Mouse (Mus musculus) intestine, embryonic 16.5 days (tissue): ENCODE data around the gene Pola2. TPM values are rescaled to one million over a fixed set of nuclear protein-coding genes. Genes with fewer than 3 reads are reported as not detected.

Experiments used
- ATAC-seq: fragments of 200-750 bp; cut with Nextera tagmentation; 2 replicates; pipeline ENCODE4 v1.8.0; 2017; ENCODE audit warnings: moderate TSS enrichment, moderate library complexity
- H3K27ac ChIP-seq: fragments of 300-500 bp; sonication (generic); 2 replicates; pipeline ENCODE4 v1.5.1; 2014; ENCODE audit warnings: mild to moderate bottlenecking, low read length
- H3K27me3 ChIP-seq: fragments of 300-500 bp; sonication (generic); replicated peaks from 2 replicates; pipeline ENCODE4 v1.6.1; 2014; ENCODE audit warnings: low read length, control low read depth, mixed read lengths; ENCODE audit not compliant: control insufficient read depth, insufficient read depth
- H3K36me3 ChIP-seq: fragments of 300-500 bp; sonication (generic); 2 replicates; pipeline ENCODE4 v1.6.1; 2014; ENCODE audit warnings: low read length, control low read depth; ENCODE audit not compliant: control insufficient read depth, insufficient read depth
- H3K4me1 ChIP-seq: fragments of 300-500 bp; sonication (generic); 2 replicates; pipeline ENCODE4 v1.6.1; 2014; ENCODE audit warnings: low read length, control low read depth, mixed read lengths; ENCODE audit not compliant: control insufficient read depth, insufficient read depth
- H3K4me2 ChIP-seq: fragments of 300-500 bp; sonication (generic); 2 replicates; pipeline ENCODE4 v1.6.1; 2014; ENCODE audit warnings: low read depth, low read length, control low read depth
- H3K4me3 ChIP-seq: fragments of 300-500 bp; sonication (generic); 2 replicates; pipeline ENCODE4 v1.5.1; 2014; ENCODE audit warnings: mild to moderate bottlenecking, low read length
- H3K9ac ChIP-seq: fragments of 300-500 bp; sonication (generic); 2 replicates; pipeline ENCODE4 v1.6.1; 2014; ENCODE audit warnings: low read depth, low read length
- H3K9me3 ChIP-seq: fragments of 300-500 bp; sonication (generic); 2 replicates; pipeline ENCODE4 v1.6.1; 2016; ENCODE audit warnings: low read length, control low read depth; ENCODE audit not compliant: control insufficient read depth
- WGBS: fragments of 180-500 bp; shearing (Covaris S2); extraction: QIAGEN DNeasy Blood & Tissue Kit; methylation state at CpG from one replicate; pipeline ENCODE4 v1.1.7; 2014; 5-methylcytosine and 5-hydroxymethylcytosine counted together
- polyA plus RNA-seq: library from polyadenylated mRNA; unstranded; fragments of >200 nt; fragmentation: Nextera tagmentation; extraction: Ambion mirVana; gene quantifications from 2 replicates; pipeline ENCODE4 v1.2.1, GENCODE M21; 2015

Pola2 gene
- polyA plus RNA-seq, 1 experiment from 2014 or later = 61.7 TPM

- H3K9me3 ChIP-seq = no peaks in the 10 kb centered on the region
- H3K4me3 ChIP-seq = no peak overlapping the region
- no peaks in the 10 kb centered on the region for H3K36me3 ChIP-seq
- ATAC-seq = no peak
- H3K27me3 ChIP-seq = no peaks in the 10 kb centered on the region
- H3K9ac ChIP-seq = no peak overlapping the region
- H3K4me1 ChIP-seq = no peaks in the 10 kb centered on the region
- no peak overlapping the region for H3K27ac ChIP-seq
- H3K4me2 ChIP-seq = no peak overlapping the region
- WGBS = 62% methylated on average over 4 of the region's 4 CpGs
Observed at GRCm38 (mm10) chr19:5975112-5975511, 11.1 kb upstream of the Pola2 start.

GRCm38 (mm10) chr19:5967664-5968063, 3.7 kb upstream of the Pola2 start:
- H3K9ac ChIP-seq = no peak overlapping the region
- H3K9me3 ChIP-seq = no peaks in the 10 kb centered on the region
- no peak overlapping the region for H3K27ac ChIP-seq
- no peak for ATAC-seq
- peaks cover 12% of the 10 kb centered on the region for H3K4me1 ChIP-seq
- no peaks in the 10 kb centered on the region for H3K27me3 ChIP-seq
- no peaks in the 10 kb centered on the region for H3K36me3 ChIP-seq
- no peak overlapping the region for H3K4me3 ChIP-seq
- H3K4me2 ChIP-seq = no peak overlapping the region
- WGBS = 85% methylated on average over 10 of the region's 10 CpGs

DNA sequence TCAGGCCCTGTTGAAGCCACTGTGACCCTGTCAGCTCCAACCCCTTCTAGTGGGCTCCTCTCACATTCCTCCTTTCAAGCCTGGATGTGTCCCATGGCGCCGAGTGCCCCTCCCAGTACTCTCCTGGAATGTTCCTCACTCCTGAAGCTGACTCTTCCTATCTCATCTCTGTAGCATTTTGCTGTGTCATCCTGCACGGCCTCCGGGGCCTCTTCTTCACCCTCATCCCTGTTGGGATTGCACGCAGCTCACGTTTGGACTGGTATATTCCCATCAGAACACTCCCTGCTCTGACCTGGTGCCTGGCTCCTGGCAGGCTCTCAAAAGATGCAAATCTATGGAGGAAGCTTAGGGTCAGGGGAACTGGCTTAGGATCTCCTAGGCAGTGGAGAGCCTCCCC, 2.8 kb upstream of the Pola2 start:
- Histone ChIP-seq H3K27ac (no peak overlapping the region), H3K9me3 (no peaks in the 10 kb centered on the region), H3K4me3 (no peak overlapping the region), H3K4me1 (peaks cover 15% of the 10 kb centered on the region), H3K9ac (0 out of 2 replicates have a peak overlapping the region, but pooled peaks have one; percentile 6), H3K36me3 (no peaks in the 10 kb centered on the region), H3K4me2 (no peak overlapping the region), H3K27me3 (no peaks in the 10 kb centered on the region)
- ATAC-seq = no peak
- WGBS = 68% methylated on average over 6 of the region's 6 CpGs

DNA sequence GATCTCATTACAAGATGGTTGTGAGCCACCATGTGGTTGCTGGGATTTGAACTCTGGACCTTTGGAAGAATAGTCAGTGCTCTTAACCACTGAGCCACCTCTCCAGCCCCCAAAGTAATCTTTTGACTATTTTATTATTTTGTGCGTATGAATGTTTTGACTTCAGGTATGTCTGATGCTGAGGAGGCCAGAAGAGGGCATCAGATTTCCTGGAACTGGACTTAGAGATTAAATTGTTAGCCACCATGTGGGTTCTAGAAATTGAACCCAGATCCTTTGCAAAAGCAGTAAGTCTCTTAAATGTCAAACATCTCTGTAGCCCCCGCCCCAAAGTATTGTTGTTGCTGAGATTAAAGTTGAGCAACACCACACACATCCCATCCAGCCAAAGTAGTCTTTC, 1.9 kb upstream of the Pola2 start:
- no peak overlapping the region for H3K4me3 ChIP-seq
- no peak overlapping the region for H3K27ac ChIP-seq
- WGBS = 88% methylated on average over 2 of the region's 2 CpGs
- no peaks in the 10 kb centered on the region for H3K36me3 ChIP-seq
- no peaks in the 10 kb centered on the region for H3K27me3 ChIP-seq
- no peaks in the 10 kb centered on the region for H3K9me3 ChIP-seq
- H3K9ac ChIP-seq = no peak overlapping the region
- peaks cover 18% of the 10 kb centered on the region for H3K4me1 ChIP-seq
- ATAC-seq = no peak
- no peak overlapping the region for H3K4me2 ChIP-seq

DNA sequence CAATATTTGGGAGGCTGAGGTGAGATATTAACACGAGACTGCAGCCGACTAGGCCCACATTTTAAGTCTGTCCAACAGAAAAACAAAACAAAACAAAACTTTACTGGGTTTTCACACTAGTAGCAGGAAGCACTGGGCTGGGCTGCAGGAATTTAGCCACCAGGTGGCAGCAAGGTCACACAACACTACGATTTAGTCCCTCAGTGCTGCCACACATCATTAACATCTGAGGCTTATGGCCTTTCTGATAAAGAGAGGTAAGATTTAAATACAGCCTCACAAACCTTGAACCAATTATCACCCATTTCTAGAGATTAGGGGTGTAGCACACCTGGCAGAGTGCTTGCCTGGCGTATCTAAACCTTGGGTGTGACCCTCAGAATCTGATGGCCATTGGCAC, 1.3 kb upstream of the Pola2 start:
- no peak overlapping the region for H3K4me3 ChIP-seq
- peak; percentile 36; the same call in 1 of the 2 replicates for ATAC-seq
- 4% methylated on average over 4 of the region's 4 CpGs for WGBS
- no peaks in the 10 kb centered on the region for H3K9me3 ChIP-seq
- H3K4me1 ChIP-seq = peaks cover 18% of the 10 kb centered on the region
- H3K9ac ChIP-seq = no peak overlapping the region
- no peaks in the 10 kb centered on the region for H3K36me3 ChIP-seq
- no peak overlapping the region for H3K27ac ChIP-seq
- no peaks in the 10 kb centered on the region for H3K27me3 ChIP-seq
- H3K4me2 ChIP-seq = no peak overlapping the region

GRCm38 (mm10) chr19:5964804-5965203, 802 bp upstream of the Pola2 start:
- H3K9me3 ChIP-seq = no peaks in the 10 kb centered on the region
- no peak overlapping the region for H3K9ac ChIP-seq
- peaks cover 18% of the 10 kb centered on the region for H3K4me1 ChIP-seq
- H3K27ac ChIP-seq = no peak overlapping the region
- H3K27me3 ChIP-seq = no peaks in the 10 kb centered on the region
- 83% methylated on average over 2 of the region's 2 CpGs for WGBS
- peak overlapping the region; percentile 78; the same call in 1 of the 2 replicates for H3K4me3 ChIP-seq
- no peak for ATAC-seq
- H3K36me3 ChIP-seq = no peaks in the 10 kb centered on the region
- peak overlapping the region; percentile 80 for H3K4me2 ChIP-seq

GRCm38 (mm10) chr19:5962651-5963050, 1.4 kb downstream of the Pola2 start:
- peak overlapping the region; percentile 83; the same call in 1 of the 2 replicates for H3K9ac ChIP-seq
- ATAC-seq = no peak
- no peaks in the 10 kb centered on the region for H3K36me3 ChIP-seq
- H3K27me3 ChIP-seq = no peaks in the 10 kb centered on the region
- no peaks in the 10 kb centered on the region for H3K9me3 ChIP-seq
- H3K4me3 ChIP-seq = peak overlapping the region; percentile 78
- no peak overlapping the region for H3K27ac ChIP-seq
- peak overlapping the region; percentile 80 for H3K4me2 ChIP-seq
- 15% methylated on average over 1 of the region's 1 CpGs for WGBS
- peaks cover 18% of the 10 kb centered on the region for H3K4me1 ChIP-seq

GRCm38 (mm10) chr19:5957371-5957770, 6.6 kb downstream of the Pola2 start:
- no peaks in the 10 kb centered on the region for H3K27me3 ChIP-seq
- no peak for ATAC-seq
- no peak overlapping the region for H3K4me2 ChIP-seq
- H3K27ac ChIP-seq = no peak overlapping the region
- no peak overlapping the region for H3K4me3 ChIP-seq
- WGBS = 77% methylated on average over 5 of the region's 5 CpGs
- H3K9me3 ChIP-seq = no peaks in the 10 kb centered on the region
- H3K9ac ChIP-seq = no peak overlapping the region
- H3K4me1 ChIP-seq = peaks cover 38% of the 10 kb centered on the region
- H3K36me3 ChIP-seq = no peaks in the 10 kb centered on the region

GRCm38 (mm10) chr19:5956685-5957084, 7.3 kb downstream of the Pola2 start:
- Histone ChIP-seq H3K36me3 (no peaks in the 10 kb centered on the region), H3K4me1 (peaks cover 37% of the 10 kb centered on the region), H3K27me3 (no peaks in the 10 kb centered on the region), H3K27ac (peak overlapping the region; percentile 90; the same call in 1 of the 2 replicates), H3K4me2 (no peak overlapping the region), H3K9ac (no peak overlapping the region), H3K9me3 (no peaks in the 10 kb centered on the region), H3K4me3 (no peak overlapping the region)
- peak; percentile 33; the same call in 1 of the 2 replicates for ATAC-seq
- 19% methylated on average over 3 of the region's 3 CpGs for WGBS
